Mouse (Mus musculus): Measurements from ENCODE around the gene Slc23a3. TPM values are rescaled to one million over a fixed set of nuclear protein-coding genes. Genes with fewer than 3 reads are reported as not detected.

Slc23a3 gene
- total RNA-seq, 1 experiment from 2014 or later, result 0.58 TPM

- DNase-seq, result no peak
These were observed 4.8 kb upstream of the Slc23a3 start for GRCm38 (mm10) chr1:75138448-75138847.

- DNase-seq, result no peak
These were observed 3.0 kb upstream of the Slc23a3 start for GRCm38 (mm10) chr1:75136730-75137129.

- no peak for DNase-seq
These were observed 2.6 kb upstream of the Slc23a3 start for GRCm38 (mm10) chr1:75136293-75136692.

GRCm38 (mm10) chr1:75128641-75129040, 5.0 kb downstream of the Slc23a3 start:
- no peak for DNase-seq

- no peak for DNase-seq
These were observed 8.3 kb downstream of the Slc23a3 start for GRCm38 (mm10) chr1:75125418-75125817.

GRCm38 (mm10) chr1:75124346-75125321, 9.1 kb downstream of the Slc23a3 start, which contains the start of gene Nhej1:
Gene Nhej1, minus strand, starts transcription at chr1:75125200.
- peak; percentile 94 for DNase-seq

- no peak for DNase-seq
These were observed 11.5 kb downstream of the Slc23a3 start for GRCm38 (mm10) chr1:75122211-75122610.

Other genes starting within 250 kb of the Slc23a3 start
- 1.7 and 1.8 TPM in 2 replicates for gene Fev, start 248.5 kb downstream of the Slc23a3 start, total RNA-seq (2021)
- gene Cryba2, start 240.7 kb downstream of the Slc23a3 start, total RNA-seq (2021), result 2.2 TPM in 1 of 2 replicates, not detected in the other
- gene Cfap65, start 198.3 kb downstream of the Slc23a3 start, total RNA-seq (2021), result 0.06 TPM in 1 of 2 replicates, not detected in the other
- 0.24 TPM in 1 of 2 replicates, not detected in the other for gene Ihh, start 182.2 kb downstream of the Slc23a3 start, total RNA-seq (2021)
- gene Nhej1, start 8.7 kb downstream of the Slc23a3 start, total RNA-seq (2021), result 6.1 and 7.2 TPM in 2 replicates
- 41.2 and 48.9 TPM in 2 replicates for gene Cnppd1, start 8.8 kb upstream of the Slc23a3 start, total RNA-seq (2021)
- 88.4 and 95.4 TPM in 2 replicates for gene Retreg2, start 8.9 kb upstream of the Slc23a3 start, total RNA-seq (2021)
- gene Zfand2b, start 34.8 kb upstream of the Slc23a3 start, total RNA-seq (2021), result 36.0 and 39.8 TPM in 2 replicates
- 29.9 and 33.1 TPM in 2 replicates for gene Abcb6, start 46.5 kb upstream of the Slc23a3 start, total RNA-seq (2021)
- 23.5 and 26.4 TPM in 2 replicates for gene Ankzf1, start 58.3 kb upstream of the Slc23a3 start, total RNA-seq (2021)
- 45.3 and 50.6 TPM in 2 replicates for gene Atg9a, start 58.3 kb upstream of the Slc23a3 start, total RNA-seq (2021)
- 24.2 and 28.7 TPM in 2 replicates for gene Glb1l, start 76.9 kb upstream of the Slc23a3 start, total RNA-seq (2021)
- gene Stk16, start 76.9 kb upstream of the Slc23a3 start, total RNA-seq (2021), result 105 and 133 TPM in 2 replicates
- gene Tuba4a, start 86.0 kb upstream of the Slc23a3 start, total RNA-seq (2021), result 16.3 and 35.1 TPM in 2 replicates
- not detected in 2 replicates for gene A630095N17Rik, start 98.2 kb upstream of the Slc23a3 start, total RNA-seq (2021)
- 67.3 and 85.6 TPM in 2 replicates for gene Dnajb2, start 102.5 kb upstream of the Slc23a3 start, total RNA-seq (2021)
- gene Ptprn, start 130.6 kb upstream of the Slc23a3 start, total RNA-seq (2021), result 41.6 and 54.3 TPM in 2 replicates
- gene Resp18, start 144.5 kb upstream of the Slc23a3 start, total RNA-seq (2021), result 101 and 123 TPM in 2 replicates
- gene Dnpep, start 184.1 kb upstream of the Slc23a3 start, total RNA-seq (2021), result 91.1 and 117 TPM in 2 replicates
- gene Des, start 226.4 kb upstream of the Slc23a3 start, total RNA-seq (2021), result 9.3 and 14.1 TPM in 2 replicates
- 15.8 and 18.1 TPM in 2 replicates for gene Speg, start 241.4 kb upstream of the Slc23a3 start, total RNA-seq (2021)